Mouse (Mus musculus): ENCODE data around the gene Adgrg1. TPM values are rescaled to one million over a fixed set of nuclear protein-coding genes. Genes with fewer than 3 reads are reported as not detected.

The Adgrg1 gene
- total RNA-seq, 1 experiment from 2014 or later = 35.5 TPM

GRCm38 (mm10) chr8:95041883-95042784 is 67.6 kb downstream of the Adgrg1 start:
- no peak for DNase-seq

DNA sequence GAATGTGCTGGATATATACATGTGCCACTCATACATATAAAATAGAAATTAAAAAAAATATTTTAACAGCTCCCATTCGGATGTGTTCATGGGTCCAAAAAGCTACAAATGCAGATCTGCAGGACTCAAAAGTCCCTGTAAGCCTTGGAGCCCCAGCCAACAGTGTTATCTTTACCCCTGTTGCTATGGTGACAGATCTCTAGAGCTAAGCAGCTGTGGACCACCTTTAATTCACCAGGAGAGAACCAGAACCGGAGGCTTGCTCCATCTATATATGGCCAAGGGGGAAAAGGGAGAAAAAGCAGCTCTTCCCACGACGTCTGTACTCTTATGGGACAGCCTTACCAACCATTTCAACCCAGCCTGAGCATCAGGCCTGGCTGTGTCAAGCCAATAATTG is 70.3 kb downstream of the Adgrg1 start:
- DNase-seq = no peak

- no peak for DNase-seq
Measured at GRCm38 (mm10) chr8:95046982-95047381, 72.4 kb downstream of the Adgrg1 start.

DNA sequence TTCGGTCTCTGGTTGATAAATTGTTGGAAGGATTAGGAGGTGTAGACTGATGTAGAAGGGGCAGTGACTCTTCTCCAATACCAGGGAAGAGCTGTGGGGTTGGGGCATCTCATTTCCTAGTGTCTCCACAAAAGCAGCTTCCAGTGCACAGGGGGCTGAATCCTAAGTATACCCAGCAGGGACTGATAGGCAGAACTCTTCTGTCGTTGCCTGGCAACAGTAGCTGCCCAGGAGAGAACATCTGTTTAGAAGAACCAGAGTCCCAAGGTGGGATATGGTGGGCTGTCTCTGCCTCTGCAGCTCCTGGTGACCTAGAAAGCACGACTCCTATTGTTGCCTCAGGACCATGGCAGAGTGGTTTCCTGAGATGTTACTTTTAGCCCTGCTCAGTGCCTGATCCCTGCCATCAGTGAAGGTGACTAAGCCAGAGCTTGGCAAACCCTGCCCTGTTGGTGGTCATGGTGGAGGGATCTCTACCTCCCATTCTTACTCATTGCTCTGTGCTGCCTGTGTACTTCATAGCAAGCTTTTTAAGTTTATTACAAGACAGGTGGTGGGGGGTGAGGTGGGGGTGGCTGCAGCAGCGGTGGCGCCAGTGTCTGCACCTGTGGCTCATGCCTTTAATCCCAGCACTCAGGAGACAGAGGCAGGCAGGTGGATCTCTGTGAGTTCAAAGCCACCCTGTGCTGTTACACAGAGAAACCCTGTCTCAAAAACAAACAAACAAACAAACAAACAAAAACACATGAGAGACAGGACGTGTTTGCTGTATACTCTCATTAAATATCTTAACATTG is 73.5 kb downstream of the Adgrg1 start:
- DNase-seq = no peak

GRCm38 (mm10) chr8:95049636-95050035 is 75.1 kb downstream of the Adgrg1 start:
- DNase-seq = no peak

GRCm38 (mm10) chr8:95054438-95054837 is 79.9 kb downstream of the Adgrg1 start:
- DNase-seq = no peak

GRCm38 (mm10) chr8:95054927-95055510 is 80.5 kb downstream of the Adgrg1 start, which contains the start of gene Drc7:
TSS of gene Drc7 (plus strand) at chr8:95055103.
- peak; percentile 32 for DNase-seq

DNA sequence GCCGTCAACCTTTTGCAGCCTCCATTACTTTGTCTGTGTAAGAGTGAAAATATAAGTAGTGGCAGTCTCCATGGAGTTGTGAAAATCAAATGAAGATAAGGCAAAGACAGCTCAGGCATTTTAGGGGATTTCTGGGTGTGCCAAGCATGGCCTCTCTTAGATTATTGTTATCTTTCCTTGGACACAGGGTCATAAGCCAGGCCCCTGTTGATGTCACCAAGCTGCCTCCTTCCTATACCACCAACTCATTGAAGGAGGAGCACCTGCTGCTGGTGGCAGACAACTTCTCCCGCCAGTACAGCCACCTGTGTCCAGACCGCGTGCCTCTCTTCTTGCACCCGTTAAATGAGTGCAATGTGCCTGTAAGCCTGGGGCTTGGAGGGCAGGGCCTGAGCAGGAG is 81.9 kb downstream of the Adgrg1 start:
- no peak for DNase-seq

GRCm38 (mm10) chr8:95058661-95059060 is 84.1 kb downstream of the Adgrg1 start:
- no peak for DNase-seq

- no peak for DNase-seq
Measured at GRCm38 (mm10) chr8:95059812-95060533, 85.4 kb downstream of the Adgrg1 start.

Other genes starting within 250 kb of the Adgrg1 start
- 0.37 and 2.3 TPM in 2 replicates for gene Ccl22, start 229.2 kb upstream of the Adgrg1 start, total RNA-seq (2021)
- gene Cx3cl1, start 202.7 kb upstream of the Adgrg1 start, total RNA-seq (2021) = 16.2 and 19.2 TPM in 2 replicates
- 1.1 TPM in 1 of 2 replicates, not detected in the other for gene Ccl17, start 164.3 kb upstream of the Adgrg1 start, total RNA-seq (2021)
- 269 and 282 TPM in 2 replicates for gene Coq9, start 136.4 kb upstream of the Adgrg1 start, total RNA-seq (2021)
- 107 and 122 TPM in 2 replicates for gene Ciapin1, start 136.4 kb upstream of the Adgrg1 start, total RNA-seq (2021)
- 58.3 and 65.8 TPM in 2 replicates for gene Polr2c, start 117.3 kb upstream of the Adgrg1 start, total RNA-seq (2021)
- 19.7 and 20.7 TPM in 2 replicates for gene Dok4, start 98.4 kb upstream of the Adgrg1 start, total RNA-seq (2021)
- gene Ccdc102a, start 56.7 kb upstream of the Adgrg1 start, total RNA-seq (2021) = 8.1 and 10.1 TPM in 2 replicates
- gene Adgrg5, start 51.1 kb upstream of the Adgrg1 start, total RNA-seq (2021) = 0.26 and 1.6 TPM in 2 replicates
- 4.0 and 4.2 TPM in 2 replicates for gene Adgrg3, start 42.9 kb downstream of the Adgrg1 start, total RNA-seq (2021)
- gene Drc7, start 80.4 kb downstream of the Adgrg1 start, total RNA-seq (2021) = not detected in 2 replicates
- gene Katnb1, start 106.4 kb downstream of the Adgrg1 start, total RNA-seq (2021) = 8.3 and 12.0 TPM in 2 replicates
- 94.1 and 104 TPM in 2 replicates for gene Kifc3, start 228.1 kb downstream of the Adgrg1 start, total RNA-seq (2021)